Mouse (Mus musculus): ENCODE data around the gene Mcu.

DNA sequence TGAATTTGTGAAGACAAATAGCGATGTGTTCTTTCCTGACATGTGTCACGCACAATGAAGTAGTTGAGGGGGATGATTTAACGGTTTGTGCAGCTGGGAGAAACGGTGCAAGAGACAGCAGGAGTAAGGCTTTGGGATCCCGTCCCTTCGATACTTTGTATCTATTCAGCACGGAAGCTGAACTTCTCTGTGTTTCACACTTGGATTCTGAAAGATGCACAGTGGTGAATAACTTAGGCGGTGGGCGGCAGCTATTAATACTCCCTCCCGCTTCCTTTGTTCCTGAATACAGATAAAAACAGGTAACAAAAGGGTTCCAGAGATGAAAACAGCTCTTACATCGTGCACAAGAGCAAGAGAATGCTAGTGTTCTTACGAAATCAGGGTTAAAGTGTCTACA is 114.1 kb downstream of the Mcu start:
- TF ChIP-seq HCFC1 (IDR thresholded peaks at IDR 0.05; ENCODE audit: low read depth, low read length) (no peak), CHD1 (IDR thresholded peaks at IDR 0.05; ENCODE audit: low read depth, low read length) (no peak)
